Mouse (Mus musculus) layer of hippocampus, postnatal 10 days (tissue): Measurements from ENCODE around the gene 4931400O07Rik. TPM values are rescaled to one million over a fixed set of nuclear protein-coding genes. Genes with fewer than 3 reads are reported as not detected.

Experiments
- DNase-seq, 2 experiments: peaks; one replicate each; pipeline ENCODE4 v3.0.0; 2021; ENCODE audit warnings: low spot score in 2 of 2
- long read RNA-seq: library from polyadenylated mRNA; stranded (forward); transcript quantifications from one replicate; pipeline ENCODE4 v2.0.0, GENCODE M21; 2023
- total RNA-seq, 2 experiments: library from RNA; stranded (reverse); gene quantifications; 2 replicates each; pipeline ENCODE4 v1.2.3; 2021

The 4931400O07Rik gene
- total RNA-seq = not detected
- long read RNA-seq = 0 reads

GRCm38 (mm10) chrX:62467691-62468090 lies at the start of gene 4931400O07Rik:
Gene 4931400O07Rik (plus strand): TSS chrX:62467991.
- no peak for DNase-seq

Other genes with a start within 250 kb of the 4931400O07Rik start
- gene 4933402E13Rik, start 184.5 kb upstream of the 4931400O07Rik start, total RNA-seq = not detected